Mouse (Mus musculus) lung, adult 2 months (tissue): ENCODE results near the gene Ints13.

Source experiments
- CTCF ChIP-seq: fragments of 200-500 bp; IDR thresholded peaks from 2 replicates; pipeline ENCODE4 v1.5.1; 2011; ENCODE audit warnings: mild to moderate bottlenecking, low read length, control low read depth; ENCODE audit not compliant: insufficient read depth
- POLR2A ChIP-seq: fragments of 200-500 bp; IDR thresholded peaks from 2 replicates; pipeline ENCODE4 v1.6.1; 2011; ENCODE audit warnings: low read depth, mild to moderate bottlenecking, control low read depth, low read length, borderline replicate concordance; ENCODE audit errors: extremely low read depth

DNA sequence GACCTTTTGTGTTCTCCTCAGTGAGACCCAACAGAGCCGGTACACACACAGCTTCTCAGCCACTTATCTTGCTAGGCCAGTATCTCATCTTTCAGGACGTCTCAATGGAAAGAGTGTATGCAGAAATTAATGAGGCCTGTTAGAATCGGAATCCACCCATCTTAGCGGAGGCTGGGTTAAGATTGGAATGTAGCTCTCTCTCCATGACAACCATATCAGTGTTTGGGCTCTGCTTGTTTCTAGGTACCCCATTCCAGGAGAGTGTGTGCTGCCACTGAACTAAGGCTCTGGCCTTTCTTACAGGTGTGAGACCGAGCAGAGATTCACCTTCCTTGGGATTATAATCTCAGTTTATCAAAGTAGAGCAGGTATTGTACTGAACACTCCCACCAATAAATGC lies 63.7 kb downstream of the Ints13 start:
- TF ChIP-seq POLR2A, result no peak
- TF ChIP-seq CTCF, result no peak
